Mouse (Mus musculus): ENCODE results near the gene Vdac1. TPM values are rescaled to one million over a fixed set of nuclear protein-coding genes. Genes with fewer than 3 reads are reported as not detected.
"Not testable (repeated sequence)": the region's sequence is repeated elsewhere in the genome, so short reads cannot be mapped to it uniquely, and the experiment has no call there.

Gene Vdac1
- polyA plus RNA-seq, 1 experiment from 2014 or later, result 233 TPM

DNA sequence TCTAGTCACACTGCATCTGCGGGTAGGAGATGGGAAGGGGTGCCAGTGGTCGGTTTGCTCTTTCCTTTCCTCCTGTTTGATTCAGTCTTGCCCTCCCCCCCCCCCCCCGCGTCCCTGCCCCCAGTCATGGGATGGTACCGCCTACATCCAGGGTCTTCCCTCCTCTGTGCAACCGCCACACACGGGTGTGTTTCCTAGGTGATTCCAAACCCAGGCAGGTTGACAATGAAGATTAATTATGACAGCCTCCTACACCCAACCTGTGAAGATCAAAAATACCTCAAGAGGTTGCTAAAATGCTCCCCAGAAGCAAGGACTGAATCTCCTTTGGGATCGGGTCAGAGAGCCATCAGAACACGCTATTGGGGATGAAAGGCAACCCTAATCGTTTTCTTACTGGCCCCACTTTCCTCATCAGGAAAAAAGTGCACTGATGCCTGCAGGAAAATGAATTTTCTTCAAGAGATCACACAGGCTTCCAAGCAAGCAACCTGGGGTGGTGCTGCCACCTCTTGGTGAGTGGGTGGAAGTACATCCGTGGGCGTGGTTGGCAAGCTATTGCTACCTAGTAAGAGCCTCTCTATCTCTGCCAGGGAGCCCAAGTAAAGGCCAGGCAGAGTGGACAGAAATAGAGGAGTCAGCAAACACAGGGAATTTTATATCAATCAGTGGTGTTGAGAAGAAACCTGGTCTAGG lies 14.6 kb upstream of the Vdac1 start:
- Histone ChIP-seq H3K27ac (no peak overlapping the region), H3K4me1 (peaks cover 8% of the 10 kb centered on the region; the same call in 1 of the 2 replicates), H3K9me3 (replicated peaks) (no peaks in the 10 kb centered on the region), H3K4me2 (peak overlapping the region; percentile 53), H3K36me3 (ENCODE audit: poor library complexity, severe bottlenecking) (no peaks in the 10 kb centered on the region), H3K4me3 (peak overlapping the region; percentile 20; the same call in 1 of the 2 replicates), H3K27me3 (no peaks in the 10 kb centered on the region), H3K9ac (no peak overlapping the region)
- WGBS, result 12% methylated on average over 9 of the region's 12 CpGs
- peak; percentile 43; the same call in 1 of the 2 replicates for ATAC-seq

GRCm38 (mm10) chr11:52346635-52347005 lies 14.0 kb upstream of the Vdac1 start:
- no peaks in the 10 kb centered on the region for H3K9me3 ChIP-seq (replicated peaks)
- H3K4me3 ChIP-seq, result peak overlapping the region; percentile 20; the same call in 1 of the 2 replicates
- H3K36me3 ChIP-seq (ENCODE audit: poor library complexity, severe bottlenecking), result no peaks in the 10 kb centered on the region
- WGBS, result 7% methylated on average over 12 of the region's 12 CpGs
- no peak for ATAC-seq
- peak overlapping the region; percentile 53 for H3K4me2 ChIP-seq
- no peak overlapping the region for H3K27ac ChIP-seq
- peaks cover 8% of the 10 kb centered on the region; the same call in 1 of the 2 replicates for H3K4me1 ChIP-seq
- no peaks in the 10 kb centered on the region for H3K27me3 ChIP-seq
- no peak overlapping the region for H3K9ac ChIP-seq

- Histone ChIP-seq H3K36me3 (ENCODE audit: poor library complexity, severe bottlenecking) (no peaks in the 10 kb centered on the region), H3K27ac (no peak overlapping the region), H3K9me3 (replicated peaks) (no peaks in the 10 kb centered on the region), H3K4me1 (peaks cover 8% of the 10 kb centered on the region; the same call in 1 of the 2 replicates), H3K27me3 (no peaks in the 10 kb centered on the region), H3K4me3 (no peak overlapping the region), H3K4me2 (no peak overlapping the region), H3K9ac (no peak overlapping the region)
- 90% methylated on average over 4 of the region's 4 CpGs for WGBS
- no peak for ATAC-seq
Observed at GRCm38 (mm10) chr11:52348156-52348555, 12.5 kb upstream of the Vdac1 start.

GRCm38 (mm10) chr11:52348724-52349123 lies 11.9 kb upstream of the Vdac1 start:
- Histone ChIP-seq H3K27ac (no peak overlapping the region), H3K4me2 (no peak overlapping the region), H3K9me3 (replicated peaks) (no peaks in the 10 kb centered on the region), H3K4me3 (no peak overlapping the region), H3K27me3 (no peaks in the 10 kb centered on the region), H3K4me1 (peaks cover 8% of the 10 kb centered on the region; the same call in 1 of the 2 replicates), H3K36me3 (ENCODE audit: poor library complexity, severe bottlenecking) (no peaks in the 10 kb centered on the region), H3K9ac (no peak overlapping the region)
- ATAC-seq, result no peak
- 72% methylated on average over 3 of the region's 3 CpGs for WGBS

- Histone ChIP-seq H3K4me3 (no peak overlapping the region), H3K27me3 (no peaks in the 10 kb centered on the region), H3K4me1 (peaks cover 8% of the 10 kb centered on the region; the same call in 1 of the 2 replicates), H3K9ac (no peak overlapping the region), H3K27ac (no peak overlapping the region), H3K9me3 (replicated peaks) (no peaks in the 10 kb centered on the region), H3K36me3 (ENCODE audit: poor library complexity, severe bottlenecking) (no peaks in the 10 kb centered on the region), H3K4me2 (no peak overlapping the region)
- 1% methylated on average over 5 of the region's 9 CpGs for WGBS
- ATAC-seq, result no peak
Observed at GRCm38 (mm10) chr11:52350924-52351323, 9.7 kb upstream of the Vdac1 start.

DNA sequence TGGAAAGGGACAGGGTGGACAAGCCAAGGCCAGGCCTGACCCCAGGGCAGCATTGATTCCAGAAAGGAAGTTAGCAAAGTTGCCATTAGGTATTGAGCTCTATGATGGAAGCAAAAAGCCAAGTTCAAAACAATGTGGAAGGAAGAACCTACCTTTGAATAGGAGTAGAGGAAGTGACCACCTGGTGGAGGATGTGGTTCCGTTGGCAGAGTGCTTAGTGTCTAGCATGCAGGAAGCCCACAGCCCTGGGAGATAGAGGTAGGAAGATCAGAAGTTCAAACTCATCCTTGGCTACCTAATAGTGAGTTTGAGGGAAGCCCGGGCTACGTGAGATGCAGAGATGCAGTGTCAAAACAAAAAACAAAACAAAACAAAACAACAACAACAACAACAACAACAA lies 8.4 kb upstream of the Vdac1 start:
- ATAC-seq, result no peak
- 87% methylated on average over 3 of the region's 3 CpGs for WGBS
- no peaks in the 10 kb centered on the region for H3K4me1 ChIP-seq
- H3K4me2 ChIP-seq, result no peak overlapping the region
- no peak overlapping the region for H3K27ac ChIP-seq
- H3K4me3 ChIP-seq, result no peak overlapping the region
- H3K36me3 ChIP-seq (ENCODE audit: poor library complexity, severe bottlenecking), result no peaks in the 10 kb centered on the region
- H3K9ac ChIP-seq, result no peak overlapping the region
- H3K9me3 ChIP-seq (replicated peaks), result no peaks in the 10 kb centered on the region
- no peaks in the 10 kb centered on the region for H3K27me3 ChIP-seq

- H3K9ac ChIP-seq, result no peak overlapping the region
- WGBS, result 79% methylated on average over 5 of the region's 5 CpGs
- H3K4me1 ChIP-seq, result peaks cover 1% of the 10 kb centered on the region
- H3K36me3 ChIP-seq (ENCODE audit: poor library complexity, severe bottlenecking), result no peaks in the 10 kb centered on the region
- no peaks in the 10 kb centered on the region for H3K9me3 ChIP-seq (replicated peaks)
- no peak overlapping the region for H3K4me2 ChIP-seq
- ATAC-seq, result no peak
- H3K4me3 ChIP-seq, result no peak overlapping the region
- no peaks in the 10 kb centered on the region for H3K27me3 ChIP-seq
- no peak overlapping the region for H3K27ac ChIP-seq
Observed at GRCm38 (mm10) chr11:52354644-52355043, 6.0 kb upstream of the Vdac1 start.

GRCm38 (mm10) chr11:52355601-52356000 lies 5.1 kb upstream of the Vdac1 start:
- ATAC-seq, result no peak
- H3K9me3 ChIP-seq (replicated peaks), result no peaks in the 10 kb centered on the region
- no peak overlapping the region for H3K27ac ChIP-seq
- no peaks in the 10 kb centered on the region for H3K36me3 ChIP-seq (ENCODE audit: poor library complexity, severe bottlenecking)
- H3K4me3 ChIP-seq, result no peak overlapping the region
- H3K9ac ChIP-seq, result no peak overlapping the region
- H3K27me3 ChIP-seq, result no peaks in the 10 kb centered on the region
- 74% methylated on average over 1 of the region's 1 CpGs for WGBS
- H3K4me1 ChIP-seq, result peaks cover 10% of the 10 kb centered on the region
- H3K4me2 ChIP-seq, result no peak overlapping the region

DNA sequence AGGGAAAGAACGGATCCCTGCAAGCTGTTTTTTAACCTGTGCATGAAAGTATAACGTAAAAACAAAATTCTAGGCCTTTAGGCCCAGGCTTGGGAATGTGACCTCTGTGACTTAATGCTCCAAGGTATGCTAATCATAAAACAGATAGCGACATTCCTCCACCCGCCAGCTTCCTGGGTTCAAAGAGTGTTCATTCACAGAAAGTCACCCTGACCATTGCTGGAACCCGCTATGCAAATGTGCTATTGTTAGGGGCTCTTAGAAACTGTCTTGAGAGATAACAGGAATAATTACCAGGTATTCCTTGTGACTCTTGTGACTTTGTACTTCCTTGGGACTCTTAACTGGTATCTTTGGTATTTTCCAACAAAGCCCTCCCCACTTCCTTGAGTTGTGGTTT lies 3.6 kb upstream of the Vdac1 start:
- H3K9me3 ChIP-seq (replicated peaks); H3K9ac ChIP-seq; H3K4me3 ChIP-seq; H3K27me3 ChIP-seq; H3K36me3 ChIP-seq (ENCODE audit: poor library complexity, severe bottlenecking); ATAC-seq; H3K4me2 ChIP-seq; H3K27ac ChIP-seq: not testable (repeated sequence)
- WGBS, result 96% methylated on average over 5 of the region's 5 CpGs
- peaks cover 16% of the 10 kb centered on the region for H3K4me1 ChIP-seq

DNA sequence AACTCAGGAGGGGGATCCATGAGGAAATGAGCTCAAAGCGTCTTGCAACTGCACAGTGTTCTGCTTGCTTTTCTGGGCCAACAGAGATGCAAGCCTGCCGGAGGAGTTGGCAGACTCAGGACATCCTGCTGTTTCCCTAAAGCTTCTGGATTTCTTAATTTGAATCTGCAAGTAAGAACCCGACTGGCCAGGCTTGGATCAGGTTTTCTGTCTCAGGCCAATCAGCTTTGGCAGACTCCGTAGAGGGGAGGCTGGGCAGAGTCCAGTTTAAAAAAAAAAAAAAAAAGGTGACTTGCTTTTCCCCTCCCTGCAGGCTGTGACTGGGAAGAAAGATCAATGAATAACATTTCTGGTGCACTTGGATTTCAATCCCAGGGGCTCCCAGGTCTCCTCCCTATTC lies 2.1 kb upstream of the Vdac1 start:
- WGBS, result 45% methylated on average over 4 of the region's 4 CpGs
- peaks cover 28% of the 10 kb centered on the region for H3K4me1 ChIP-seq
- H3K4me2 ChIP-seq, result no peak overlapping the region
- H3K27me3 ChIP-seq, result no peaks in the 10 kb centered on the region
- no peak for ATAC-seq
- H3K36me3 ChIP-seq (ENCODE audit: poor library complexity, severe bottlenecking), result no peaks in the 10 kb centered on the region
- H3K9me3 ChIP-seq (replicated peaks), result no peaks in the 10 kb centered on the region
- no peak overlapping the region for H3K27ac ChIP-seq
- no peak overlapping the region for H3K9ac ChIP-seq
- H3K4me3 ChIP-seq, result no peak overlapping the region

GRCm38 (mm10) chr11:52359686-52360470 lies 782 bp upstream of the Vdac1 start:
- Histone ChIP-seq H3K9ac (peak overlapping the region; percentile 96), H3K27me3 (no peaks in the 10 kb centered on the region), H3K4me1 (peaks cover 41% of the 10 kb centered on the region), H3K9me3 (replicated peaks) (no peaks in the 10 kb centered on the region), H3K27ac (peak overlapping the region; percentile 89), H3K4me2 (peak overlapping the region; percentile 93), H3K36me3 (ENCODE audit: poor library complexity, severe bottlenecking) (no peaks in the 10 kb centered on the region), H3K4me3 (peak overlapping the region; percentile 91)
- ATAC-seq, result peak; percentile 23; the same call in 1 of the 2 replicates
- WGBS, result 17% methylated on average over 22 of the region's 22 CpGs

- H3K36me3 ChIP-seq (ENCODE audit: poor library complexity, severe bottlenecking), result no peaks in the 10 kb centered on the region
- H3K4me3 ChIP-seq, result peak overlapping the region; percentile 91
- peak overlapping the region; percentile 93 for H3K4me2 ChIP-seq
- no peaks in the 10 kb centered on the region for H3K27me3 ChIP-seq
- H3K9ac ChIP-seq, result peak overlapping the region; percentile 96
- WGBS, result under 1% methylated on average over 37 of the region's 47 CpGs
- no peaks in the 10 kb centered on the region for H3K9me3 ChIP-seq (replicated peaks)
- H3K27ac ChIP-seq, result peak overlapping the region; percentile 89
- peak; percentile 48 for ATAC-seq
- H3K4me1 ChIP-seq, result peaks cover 45% of the 10 kb centered on the region
Observed at GRCm38 (mm10) chr11:52361287-52361921, 744 bp downstream of the Vdac1 start.
